9 mouse cellular contexts compared by ENCODE assay signal in the genomic region with DNA sequence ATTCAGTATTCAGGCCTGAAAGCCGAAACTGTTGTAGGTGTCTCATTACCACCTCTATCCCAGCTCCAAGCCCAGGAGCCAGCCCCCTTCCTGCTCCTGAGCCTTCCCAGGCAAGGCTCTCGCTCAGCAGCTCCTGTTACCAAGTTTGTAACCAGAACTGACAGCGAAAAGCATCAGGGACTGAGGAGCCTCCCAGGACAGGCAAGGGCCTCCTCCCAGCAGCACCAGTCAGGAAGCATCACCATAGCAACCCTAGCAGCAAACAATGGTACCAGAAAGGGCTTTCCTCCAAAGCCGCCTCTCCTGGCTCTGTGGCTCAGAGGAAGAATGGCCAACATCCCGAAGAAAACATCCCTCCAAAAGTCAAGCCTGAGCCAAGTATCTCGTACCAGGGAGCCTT. TPM values are rescaled to one million over a fixed set of nuclear protein-coding genes. Genes with fewer than 3 reads are reported as not detected.
A peak's percentile ranks its signal among the peaks of the same experiment; 100 is the strongest.
DNase-seq lines count a peak whose midpoint lies in the region; ATAC-seq lines count a peak whose summit lies in the region.
"Had no signal": no experiment of that assay in that cellular context is flagged by ENCODE, and none has a peak within 500 bp of the region (broad histone marks: within the 10 kb centered on the region; RNA-seq: fewer than 3 reads in every experiment).

Gene Tex52, plus strand, starts transcription at position 265 of the 400 bp plus-strand sequence.
Gene Gm44596, plus strand, starts transcription at position 312 of the 400 bp plus-strand sequence.

- no peak within 1 kb of the TSS for H3K9ac ChIP-seq in kidney, embryonic 14.5 days (ENCODE audit: low read depth, low read length)
- no peak within 1 kb of the TSS for H3K9ac ChIP-seq in forebrain, embryonic 15.5 days (replicated peaks)
- H3K9ac ChIP-seq in hindbrain, embryonic 12.5 days, result 0 out of 2 replicates have a peak within 1 kb of the TSS, but pooled peaks have one; percentile 13
- H3K9ac ChIP-seq: limb, embryonic 12.5 days had no signal

- H3K4me1 ChIP-seq in kidney, embryonic 14.5 days (ENCODE audit: control insufficient read depth, insufficient read depth, low read length), result no peaks in the 10 kb centered on the region
- peaks cover 8% of the 10 kb centered on the region; the same call in 1 of the 2 replicates for H3K4me1 ChIP-seq in forebrain, embryonic 15.5 days
- peaks cover 10% of the 10 kb centered on the region for H3K4me1 ChIP-seq in hindbrain, embryonic 12.5 days
- H3K4me1 ChIP-seq: limb, embryonic 12.5 days had no signal

- DNase-seq in kidney, adult 8-10 months, result no peak
- DNase-seq in lung, postnatal 36 days, result peak; percentile 69
- DNase-seq in spleen, postnatal 14 days (ENCODE audit: low spot score in 2 of 2), result no peak
- no peak for DNase-seq in thymus, postnatal 36 days
- no peak for DNase-seq in ovary, postnatal 14 days (ENCODE audit: low spot score)

- no peak within 1 kb of the TSS for H3K4me2 ChIP-seq in kidney, embryonic 14.5 days (replicated peaks; ENCODE audit: low read depth, low read length)
- H3K4me2 ChIP-seq in forebrain, embryonic 15.5 days (replicated peaks), result no peak within 1 kb of the TSS
- H3K4me2 ChIP-seq in hindbrain, embryonic 12.5 days (replicated peaks), result no peak within 1 kb of the TSS
- H3K4me2 ChIP-seq: limb, embryonic 12.5 days had no signal

- no peak within 1 kb of the TSS for H3K27ac ChIP-seq in kidney, embryonic 14.5 days (ENCODE audit: low read depth, low read length)
- peak within 1 kb of the TSS; percentile 14; the same call in 1 of the 2 replicates for H3K27ac ChIP-seq in forebrain, embryonic 15.5 days (replicated peaks)
- H3K27ac ChIP-seq in hindbrain, embryonic 12.5 days, result peak within 1 kb of the TSS; percentile 70
- H3K27ac ChIP-seq: limb, embryonic 12.5 days had no signal

- ATAC-seq in kidney, embryonic 14.5 days (ENCODE audit: low FRiP score, low TSS enrichment), result peak; percentile 65
- ATAC-seq in forebrain, embryonic 15.5 days (replicated peaks), result peak; percentile 70; the same call in 1 of the 2 replicates
- peak; percentile 77 for ATAC-seq in hindbrain, embryonic 12.5 days (ENCODE audit: low FRiP score)

- no peaks in the 10 kb centered on the region for H3K9me3 ChIP-seq in kidney, embryonic 14.5 days (ENCODE audit: control insufficient read depth, low read length)
- no peaks in the 10 kb centered on the region for H3K9me3 ChIP-seq in forebrain, embryonic 15.5 days
- no peaks in the 10 kb centered on the region for H3K9me3 ChIP-seq in hindbrain, embryonic 12.5 days (replicated peaks)
- H3K9me3 ChIP-seq: limb, embryonic 12.5 days had no signal

- 44% methylated on average over 6 of the region's 6 CpGs for WGBS in kidney, embryonic 14.5 days
- WGBS in forebrain, embryonic 15.5 days, result 6% methylated on average over 6 of the region's 6 CpGs
- WGBS in hindbrain, embryonic 12.5 days, result 15% methylated on average over 6 of the region's 6 CpGs

- H3K4me3 ChIP-seq in kidney, embryonic 14.5 days (ENCODE audit: low read length), result no peak within 1 kb of the TSS
- no peak within 1 kb of the TSS for H3K4me3 ChIP-seq in forebrain, embryonic 15.5 days
- no peak within 1 kb of the TSS for H3K4me3 ChIP-seq in hindbrain, embryonic 12.5 days
- H3K4me3 ChIP-seq: limb, embryonic 12.5 days had no signal

- no peaks in the 10 kb centered on the region for H3K27me3 ChIP-seq in kidney, embryonic 14.5 days (ENCODE audit: control insufficient read depth, insufficient read depth, low read length)
- H3K27me3 ChIP-seq in forebrain, embryonic 15.5 days, result no peaks in the 10 kb centered on the region
- H3K27me3 ChIP-seq in hindbrain, embryonic 12.5 days, result no peaks in the 10 kb centered on the region
- H3K27me3 ChIP-seq: limb, embryonic 12.5 days had no signal

- peaks cover 56% of the 10 kb centered on the region for H3K36me3 ChIP-seq in kidney, embryonic 14.5 days (ENCODE audit: control insufficient read depth, insufficient read depth, low read length)
- H3K36me3 ChIP-seq in forebrain, embryonic 15.5 days, result peaks cover 3% of the 10 kb centered on the region
- H3K36me3 ChIP-seq in hindbrain, embryonic 12.5 days, result peaks cover 43% of the 10 kb centered on the region

RNA-seq across cellular contexts. Expression of gene Tex52, which starts in this region (rescaled TPM):
- 0.26 and 0.60 TPM in 2 replicates for polyA plus RNA-seq in kidney, embryonic 14.5 days (2014; fragmentation: Nextera tagmentation; extraction: Ambion mirVana)
- 0.43 and 0.51 TPM in 2 replicates for polyA plus RNA-seq in forebrain, embryonic 15.5 days (2015; fragmentation: Nextera tagmentation; extraction: Ambion mirVana)
- 0.65 and 0.76 TPM in 2 replicates for polyA plus RNA-seq in hindbrain, embryonic 12.5 days (2016; fragmentation: Nextera tagmentation; extraction: Ambion mirVana)

RNA-seq across cellular contexts. Expression of gene Gm44596, which starts in this region (rescaled TPM):
- not detected in 2 replicates for polyA plus RNA-seq in kidney, embryonic 14.5 days (2014; fragmentation: Nextera tagmentation; extraction: Ambion mirVana)
- not detected in 2 replicates for polyA plus RNA-seq in forebrain, embryonic 15.5 days (2015; fragmentation: Nextera tagmentation; extraction: Ambion mirVana)
- polyA plus RNA-seq in hindbrain, embryonic 12.5 days (2016; fragmentation: Nextera tagmentation; extraction: Ambion mirVana), result not detected in 2 replicates
- polyA plus RNA-seq: limb, embryonic 12.5 days had no signal

Comparison
In these comparisons a context has a peak if more than half of its experiments do, and no peak if none do; other contexts are left out.
1. Peak in ATAC-seq in kidney, embryonic 14.5 days; RNA of the genes that start here not detected or under 1 TPM.
2. Peak in ATAC-seq and H3K27ac ChIP-seq in forebrain, embryonic 15.5 days; RNA of the genes that start here not detected or under 1 TPM.
3. Peak in ATAC-seq, H3K27ac ChIP-seq and H3K9ac ChIP-seq in hindbrain, embryonic 12.5 days; RNA of the genes that start here not detected or under 1 TPM.